Mouse (Mus musculus): ENCODE data around the gene Fry.

DNA sequence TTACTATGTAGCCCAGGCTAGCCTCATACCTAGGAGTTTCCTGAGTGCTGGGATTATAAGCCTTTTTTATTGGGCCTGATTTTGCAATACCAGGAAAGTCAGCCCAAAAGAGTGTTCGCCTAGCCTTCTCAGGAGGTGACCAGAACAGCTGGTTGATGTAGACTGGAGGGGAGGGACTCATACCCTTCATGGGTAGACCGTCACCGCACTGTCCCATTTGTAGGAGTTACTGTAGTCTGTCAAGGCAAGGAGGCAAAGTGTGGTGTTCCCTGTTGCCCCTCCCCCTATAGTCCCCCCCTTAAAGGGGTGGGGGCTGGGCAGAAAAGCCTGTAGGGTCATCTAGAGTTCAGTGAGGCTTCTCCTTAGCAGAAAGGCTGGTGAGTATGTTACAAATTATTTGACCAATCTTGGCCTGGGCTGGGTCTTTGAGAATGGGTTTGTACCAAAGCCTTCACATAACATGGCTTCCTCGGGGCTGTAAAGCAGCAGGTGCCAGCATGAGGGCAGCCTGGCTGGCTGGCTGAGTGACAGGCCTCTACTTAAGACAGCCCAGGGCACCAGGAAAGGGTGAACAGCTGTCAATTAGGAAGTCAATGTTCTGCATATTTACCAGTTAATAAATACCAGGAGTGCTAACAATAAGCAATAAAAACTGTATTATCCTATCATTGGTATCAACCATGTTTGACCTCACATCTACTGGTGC, 172.2 kb downstream of the Fry start:
- TF ChIP-seq CTCF (IDR thresholded peaks at IDR 0.05; ENCODE audit: extremely low read depth, insufficient read length, insufficient replicate concordance, low read depth, low read length) (no peak), POLR2A (IDR thresholded peaks at IDR 0.05; ENCODE audit: low read depth, low read length) (no peak)
